Mouse (Mus musculus): ENCODE data around the gene Trim62. TPM values are rescaled to one million over a fixed set of nuclear protein-coding genes. Genes with fewer than 3 reads are reported as not detected.

The Trim62 gene
- polyA plus RNA-seq, 1 experiment from 2014 or later: 8.8 TPM

Other genes starting within 250 kb of the Trim62 start
- gene Phc2, start 228.9 kb upstream of the Trim62 start, polyA plus RNA-seq (2014; fragmentation: Nextera tagmentation; extraction: Ambion mirVana): 51.0 and 55.1 TPM in 2 replicates
- 0.13 TPM in 2 replicates for gene A3galt2, start 128.2 kb upstream of the Trim62 start, polyA plus RNA-seq (2014; fragmentation: Nextera tagmentation; extraction: Ambion mirVana)
- 28.6 and 34.0 TPM in 2 replicates for gene Zfp362, start 77.5 kb upstream of the Trim62 start, polyA plus RNA-seq (2014; fragmentation: Nextera tagmentation; extraction: Ambion mirVana)
- gene Azin2, start 78.9 kb downstream of the Trim62 start, polyA plus RNA-seq (2014; fragmentation: Nextera tagmentation; extraction: Ambion mirVana): 20.0 and 27.1 TPM in 2 replicates
- gene Ak2, start 108.4 kb downstream of the Trim62 start, polyA plus RNA-seq (2014; fragmentation: Nextera tagmentation; extraction: Ambion mirVana): 135 and 142 TPM in 2 replicates
- 9.7 and 11.3 TPM in 2 replicates for gene Rnf19b, start 174.7 kb downstream of the Trim62 start, polyA plus RNA-seq (2014; fragmentation: Nextera tagmentation; extraction: Ambion mirVana)
- 6.9 and 8.4 TPM in 2 replicates for gene Tmem54, start 222.0 kb downstream of the Trim62 start, polyA plus RNA-seq (2014; fragmentation: Nextera tagmentation; extraction: Ambion mirVana)
- gene Hpca, start 238.5 kb downstream of the Trim62 start, polyA plus RNA-seq (2014; fragmentation: Nextera tagmentation; extraction: Ambion mirVana): 3.6 and 4.9 TPM in 2 replicates